Mouse (Mus musculus): Measurements from ENCODE around the gene Kcnj8. TPM values are rescaled to one million over a fixed set of nuclear protein-coding genes. Genes with fewer than 3 reads are reported as not detected.

Gene Kcnj8
- polyA plus RNA-seq, 1 experiment: 0.02 TPM

GRCm38 (mm10) chr6:142607080-142607479 is 35.7 kb upstream of the Kcnj8 start:
- H3K4me2 ChIP-seq (ENCODE audit: low read depth): no peak overlapping the region
- H3K4me3 ChIP-seq: no peak overlapping the region
- H3K79me2 ChIP-seq (ENCODE audit: control insufficient read depth, insufficient read depth): no peaks in the 10 kb centered on the region
- H3K36me3 ChIP-seq (ENCODE audit: control insufficient read depth, insufficient read depth): no peaks in the 10 kb centered on the region
- H3ac ChIP-seq (ENCODE audit: control insufficient read depth, insufficient read length): no peak overlapping the region
- TF ChIP-seq TCF3 (IDR thresholded peaks at IDR 0.05; ENCODE audit: insufficient read length, low read depth) (no peak), SRF (IDR thresholded peaks at IDR 0.05; ENCODE audit: control insufficient read depth, insufficient read length, low read depth) (no peak), POLR2A (IDR thresholded peaks at IDR 0.05; ENCODE audit: insufficient read length, low read depth) (no peak), MYOG (IDR thresholded peaks at IDR 0.05; ENCODE audit: control insufficient read depth in 1 of 3, insufficient read depth in 1 of 3, insufficient read length in 2 of 3, low read depth in 2 of 3) (no peak), REST (IDR thresholded peaks at IDR 0.05; ENCODE audit: insufficient read depth, insufficient read length) (no peak), CEBPB (IDR thresholded peaks at IDR 0.05; ENCODE audit: insufficient read depth, poor library complexity, severe bottlenecking) (no peak), MYOD1 (IDR thresholded peaks at IDR 0.05; ENCODE audit: control insufficient read depth in 1 of 3, insufficient read length in 2 of 3, low read depth in 2 of 3) (no peak), POLR2AphosphoS2 (IDR thresholded peaks at IDR 0.05; ENCODE audit: insufficient read length, low read depth) (no peak), E2F4 (IDR thresholded peaks at IDR 0.05; ENCODE audit: insufficient read depth) (no peak), TCF12 (IDR thresholded peaks at IDR 0.05; ENCODE audit: insufficient read depth, poor library complexity, severe bottlenecking) (no peak), USF1 (IDR thresholded peaks at IDR 0.05; ENCODE audit: low read depth) (no peak), MAX (IDR thresholded peaks at IDR 0.05; ENCODE audit: low read depth) (no peak)
- H3K27me3 ChIP-seq (ENCODE audit: control insufficient read depth, insufficient read depth, insufficient read length): no peaks in the 10 kb centered on the region

- no peaks in the 10 kb centered on the region for H3K79me2 ChIP-seq (ENCODE audit: control insufficient read depth, insufficient read depth)
- no peak for TF ChIP-seq TCF3 (IDR thresholded peaks at IDR 0.05; ENCODE audit: insufficient read length, low read depth)
- no peak for TF ChIP-seq E2F4 (IDR thresholded peaks at IDR 0.05; ENCODE audit: insufficient read depth)
- TF ChIP-seq TCF12 (IDR thresholded peaks at IDR 0.05; ENCODE audit: insufficient read depth, poor library complexity, severe bottlenecking): no peak
- TF ChIP-seq MYOD1 (IDR thresholded peaks at IDR 0.05; ENCODE audit: control insufficient read depth in 1 of 3, insufficient read length in 2 of 3, low read depth in 2 of 3): no peak
- no peak for TF ChIP-seq MYOG (IDR thresholded peaks at IDR 0.05; ENCODE audit: control insufficient read depth in 1 of 3, insufficient read depth in 1 of 3, insufficient read length in 2 of 3, low read depth in 2 of 3)
- TF ChIP-seq CEBPB (IDR thresholded peaks at IDR 0.05; ENCODE audit: insufficient read depth, poor library complexity, severe bottlenecking): no peak
- no peak for TF ChIP-seq USF1 (IDR thresholded peaks at IDR 0.05; ENCODE audit: low read depth)
- TF ChIP-seq REST (IDR thresholded peaks at IDR 0.05; ENCODE audit: insufficient read depth, insufficient read length): no peak
- TF ChIP-seq POLR2A (IDR thresholded peaks at IDR 0.05; ENCODE audit: insufficient read length, low read depth): no peak
- TF ChIP-seq SRF (IDR thresholded peaks at IDR 0.05; ENCODE audit: control insufficient read depth, insufficient read length, low read depth): no peak
- no peaks in the 10 kb centered on the region for H3K27me3 ChIP-seq (ENCODE audit: control insufficient read depth, insufficient read depth, insufficient read length)
- H3K4me2 ChIP-seq (ENCODE audit: low read depth): no peak overlapping the region
- no peak overlapping the region for H3ac ChIP-seq (ENCODE audit: control insufficient read depth, insufficient read length)
- H3K36me3 ChIP-seq (ENCODE audit: control insufficient read depth, insufficient read depth): no peaks in the 10 kb centered on the region
- no peak overlapping the region for H3K4me3 ChIP-seq
Measured at GRCm38 (mm10) chr6:142602772-142603171, 31.4 kb upstream of the Kcnj8 start.

GRCm38 (mm10) chr6:142578831-142579230 is 7.4 kb upstream of the Kcnj8 start:
- no peak overlapping the region for H3K4me3 ChIP-seq
- no peaks in the 10 kb centered on the region for H3K79me2 ChIP-seq (ENCODE audit: control insufficient read depth, insufficient read depth)
- no peak overlapping the region for H3ac ChIP-seq (ENCODE audit: control insufficient read depth, insufficient read length)
- no peaks in the 10 kb centered on the region for H3K36me3 ChIP-seq (ENCODE audit: control insufficient read depth, insufficient read depth)
- TF ChIP-seq MYOD1 (IDR thresholded peaks at IDR 0.05; ENCODE audit: control insufficient read depth in 1 of 3, insufficient read length in 2 of 3, low read depth in 2 of 3) (no peak), TCF12 (IDR thresholded peaks at IDR 0.05; ENCODE audit: insufficient read depth, poor library complexity, severe bottlenecking) (no peak), CEBPB (IDR thresholded peaks at IDR 0.05; ENCODE audit: insufficient read depth, poor library complexity, severe bottlenecking) (no peak), TCF3 (IDR thresholded peaks at IDR 0.05; ENCODE audit: insufficient read length, low read depth) (no peak)
- H3K27me3 ChIP-seq (ENCODE audit: control insufficient read depth, insufficient read depth, insufficient read length): no peaks in the 10 kb centered on the region
- no peak overlapping the region for H3K4me2 ChIP-seq (ENCODE audit: low read depth)

DNA sequence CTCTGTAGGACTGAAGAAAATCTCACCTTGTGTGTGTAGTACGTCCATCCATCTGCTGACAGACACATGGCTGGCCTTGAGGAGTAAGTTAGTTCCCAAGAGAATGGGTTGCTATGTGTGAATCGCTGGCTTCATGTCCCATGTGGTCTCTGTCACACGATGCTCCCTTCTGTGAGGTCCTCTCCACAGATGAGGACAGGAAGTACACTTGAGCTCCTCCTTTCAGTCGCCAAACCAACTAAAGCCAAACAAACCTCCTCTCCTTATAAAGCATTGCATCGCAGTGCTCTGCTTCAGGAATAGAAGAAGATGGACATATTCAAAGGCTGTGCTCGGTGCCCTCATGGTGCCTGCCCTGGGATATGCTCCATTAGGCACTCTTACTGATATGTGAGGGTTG is 6.4 kb upstream of the Kcnj8 start:
- H3K79me2 ChIP-seq (ENCODE audit: control insufficient read depth, insufficient read depth): no peaks in the 10 kb centered on the region
- H3K36me3 ChIP-seq (ENCODE audit: control insufficient read depth, insufficient read depth): no peaks in the 10 kb centered on the region
- no peak overlapping the region for H3ac ChIP-seq (ENCODE audit: control insufficient read depth, insufficient read length)
- TF ChIP-seq TCF12 (IDR thresholded peaks at IDR 0.05; ENCODE audit: insufficient read depth, poor library complexity, severe bottlenecking) (no peak), TCF3 (IDR thresholded peaks at IDR 0.05; ENCODE audit: insufficient read length, low read depth) (no peak), USF1 (IDR thresholded peaks at IDR 0.05; ENCODE audit: low read depth) (no peak), MYOG (IDR thresholded peaks at IDR 0.05; ENCODE audit: control insufficient read depth in 1 of 3, insufficient read depth in 1 of 3, insufficient read length in 2 of 3, low read depth in 2 of 3) (no peak), POLR2AphosphoS2 (IDR thresholded peaks at IDR 0.05; ENCODE audit: insufficient read length, low read depth) (no peak), REST (IDR thresholded peaks at IDR 0.05; ENCODE audit: insufficient read depth, insufficient read length) (no peak), E2F4 (IDR thresholded peaks at IDR 0.05; ENCODE audit: insufficient read depth) (no peak), MAX (IDR thresholded peaks at IDR 0.05; ENCODE audit: low read depth) (no peak), CEBPB (IDR thresholded peaks at IDR 0.05; ENCODE audit: insufficient read depth, poor library complexity, severe bottlenecking) (no peak), MYOD1 (IDR thresholded peaks at IDR 0.05; ENCODE audit: control insufficient read depth in 1 of 3, insufficient read length in 2 of 3, low read depth in 2 of 3) (no peak), SRF (IDR thresholded peaks at IDR 0.05; ENCODE audit: control insufficient read depth, insufficient read length, low read depth) (no peak), POLR2A (IDR thresholded peaks at IDR 0.05; ENCODE audit: insufficient read length, low read depth) (no peak)
- H3K4me3 ChIP-seq: no peak overlapping the region
- H3K27me3 ChIP-seq (ENCODE audit: control insufficient read depth, insufficient read depth, insufficient read length): no peaks in the 10 kb centered on the region
- no peak overlapping the region for H3K4me2 ChIP-seq (ENCODE audit: low read depth)

DNA sequence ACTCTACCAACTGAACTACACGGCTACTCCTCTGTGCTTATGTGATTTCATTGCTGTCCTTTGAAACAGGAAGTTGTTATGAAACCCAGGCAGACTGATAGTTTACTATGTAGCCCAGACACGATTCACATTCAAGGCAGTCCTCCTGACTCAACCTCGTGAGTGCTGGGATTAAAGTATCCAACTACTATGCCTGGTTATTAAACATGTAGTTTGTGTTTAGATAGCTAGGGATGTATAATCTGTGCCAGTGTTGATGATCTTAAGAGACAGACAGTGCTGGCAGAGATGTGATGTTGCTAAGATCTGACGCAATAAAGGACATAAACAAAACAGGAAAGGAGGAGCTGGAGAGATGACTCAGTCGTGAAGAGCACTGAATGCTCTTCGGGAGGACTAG is 1.5 kb upstream of the Kcnj8 start:
- Histone ChIP-seq H3ac (ENCODE audit: control insufficient read depth, insufficient read length) (no peak overlapping the region), H3K79me2 (ENCODE audit: control insufficient read depth, insufficient read depth) (no peaks in the 10 kb centered on the region), H3K4me3 (no peak overlapping the region), H3K36me3 (ENCODE audit: control insufficient read depth, insufficient read depth) (no peaks in the 10 kb centered on the region), H3K27me3 (ENCODE audit: control insufficient read depth, insufficient read depth, insufficient read length) (peaks cover 15% of the 10 kb centered on the region), H3K4me2 (ENCODE audit: low read depth) (no peak overlapping the region)
- TF ChIP-seq POLR2AphosphoS2 (IDR thresholded peaks at IDR 0.05; ENCODE audit: insufficient read length, low read depth) (no peak), MYOG (IDR thresholded peaks at IDR 0.05; ENCODE audit: control insufficient read depth in 1 of 3, insufficient read depth in 1 of 3, insufficient read length in 2 of 3, low read depth in 2 of 3) (no peak), TCF3 (IDR thresholded peaks at IDR 0.05; ENCODE audit: insufficient read length, low read depth) (no peak), CEBPB (IDR thresholded peaks at IDR 0.05; ENCODE audit: insufficient read depth, poor library complexity, severe bottlenecking) (no peak), USF1 (IDR thresholded peaks at IDR 0.05; ENCODE audit: low read depth) (no peak), SRF (IDR thresholded peaks at IDR 0.05; ENCODE audit: control insufficient read depth, insufficient read length, low read depth) (no peak), MAX (IDR thresholded peaks at IDR 0.05; ENCODE audit: low read depth) (no peak), POLR2A (IDR thresholded peaks at IDR 0.05; ENCODE audit: insufficient read length, low read depth) (no peak), REST (IDR thresholded peaks at IDR 0.05; ENCODE audit: insufficient read depth, insufficient read length) (no peak), TCF12 (IDR thresholded peaks at IDR 0.05; ENCODE audit: insufficient read depth, poor library complexity, severe bottlenecking) (no peak), E2F4 (IDR thresholded peaks at IDR 0.05; ENCODE audit: insufficient read depth) (no peak), MYOD1 (IDR thresholded peaks at IDR 0.05; ENCODE audit: control insufficient read depth in 1 of 3, insufficient read length in 2 of 3, low read depth in 2 of 3) (no peak)
